Mouse (Mus musculus): ENCODE results near the gene 4930438A08Rik.
"Not testable (repeated sequence)": the region's sequence is repeated elsewhere in the genome, so short reads cannot be mapped to it uniquely, and the experiment has no call there.

The 4930438A08Rik gene

GRCm38 (mm10) chr11:58274572-58274971, at the start of gene 4930438A08Rik:
Gene 4930438A08Rik, plus strand, starts transcription at chr11:58274799.
- DNase-seq, result no peak

- DNase-seq, result not testable (repeated sequence)
These were observed 49.7 kb upstream of the 4930438A08Rik start for GRCm38 (mm10) chr11:58224872-58225271.

- DNase-seq, result peak; percentile 87
These were observed 48.9 kb upstream of the 4930438A08Rik start for GRCm38 (mm10) chr11:58225655-58226054.

- no peak for DNase-seq
These were observed 48.2 kb upstream of the 4930438A08Rik start for GRCm38 (mm10) chr11:58226425-58226824.

GRCm38 (mm10) chr11:58228021-58228420, 46.6 kb upstream of the 4930438A08Rik start:
- not testable (repeated sequence) for DNase-seq

- no peak for DNase-seq
These were observed 44.1 kb upstream of the 4930438A08Rik start for GRCm38 (mm10) chr11:58230396-58230910.

GRCm38 (mm10) chr11:58231156-58231555, 43.4 kb upstream of the 4930438A08Rik start:
- DNase-seq, result no peak

- not testable (repeated sequence) for DNase-seq
These were observed 40.0 kb upstream of the 4930438A08Rik start for GRCm38 (mm10) chr11:58234551-58234950.

GRCm38 (mm10) chr11:58235152-58235551, 39.4 kb upstream of the 4930438A08Rik start:
- DNase-seq, result peak; percentile 56

- DNase-seq, result peak; percentile 83
These were observed 35.5 kb upstream of the 4930438A08Rik start for GRCm38 (mm10) chr11:58238840-58239791.

- DNase-seq, result peak; percentile 49
These were observed 27.3 kb upstream of the 4930438A08Rik start for GRCm38 (mm10) chr11:58247294-58247693.

- no peak for DNase-seq
These were observed 25.2 kb upstream of the 4930438A08Rik start for GRCm38 (mm10) chr11:58249203-58249981.

- no peak for DNase-seq
These were observed 24.0 kb upstream of the 4930438A08Rik start for GRCm38 (mm10) chr11:58250550-58250949.

- DNase-seq, result no peak
These were observed 20.2 kb upstream of the 4930438A08Rik start for GRCm38 (mm10) chr11:58254411-58254810.

- DNase-seq, result no peak
These were observed 16.8 kb upstream of the 4930438A08Rik start for GRCm38 (mm10) chr11:58257816-58258215.

- no peak for DNase-seq
These were observed 14.4 kb upstream of the 4930438A08Rik start for GRCm38 (mm10) chr11:58260156-58260555.

GRCm38 (mm10) chr11:58261826-58262225, 12.8 kb upstream of the 4930438A08Rik start:
- DNase-seq, result no peak

GRCm38 (mm10) chr11:58262336-58262735, 12.3 kb upstream of the 4930438A08Rik start:
- DNase-seq, result no peak

- DNase-seq, result no peak
These were observed 11.1 kb upstream of the 4930438A08Rik start for GRCm38 (mm10) chr11:58263516-58263915.

GRCm38 (mm10) chr11:58264546-58264945, 10.1 kb upstream of the 4930438A08Rik start:
- DNase-seq, result no peak

GRCm38 (mm10) chr11:58268285-58268684, 6.3 kb upstream of the 4930438A08Rik start:
- DNase-seq, result no peak

- DNase-seq, result no peak
These were observed 1.2 kb downstream of the 4930438A08Rik start for GRCm38 (mm10) chr11:58275756-58276155.

GRCm38 (mm10) chr11:58281970-58282496, 7.4 kb downstream of the 4930438A08Rik start:
- DNase-seq, result no peak

Data from lung, postnatal 10 days (tissue).